In the genomic region with DNA sequence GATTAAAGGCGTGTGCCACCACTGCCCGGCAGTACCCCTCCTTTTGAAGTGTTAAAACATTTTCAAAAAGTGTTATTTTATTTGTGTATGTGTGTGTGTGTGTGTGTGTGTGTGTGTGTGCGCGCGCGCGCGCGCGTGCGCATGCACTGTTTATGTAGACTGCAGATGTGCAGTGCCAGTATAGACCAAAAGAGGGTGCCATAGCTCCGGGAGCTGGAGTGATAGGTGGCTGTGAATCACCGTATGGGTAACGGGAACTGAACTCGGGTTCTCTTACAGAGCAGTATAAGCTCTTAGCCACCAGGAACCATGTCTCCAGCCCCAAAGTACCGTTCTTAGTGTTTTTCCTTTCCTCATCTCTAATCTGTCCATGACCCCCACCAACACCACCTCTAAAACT, we compare ENCODE assay signal across 18 mouse cellular contexts. TPM values are rescaled to one million over a fixed set of nuclear protein-coding genes. Genes with fewer than 3 reads are reported as not detected.
A peak's percentile ranks its signal among the peaks of the same experiment; 100 is the strongest.
DNase-seq lines count a peak whose midpoint lies in the region; ATAC-seq and TF ChIP-seq lines count a peak whose summit lies in the region.
"Had no signal": no experiment of that assay in that cellular context is flagged by ENCODE, and none has a peak within 500 bp of the region (broad histone marks: within the 10 kb centered on the region; RNA-seq: fewer than 3 reads in every experiment).

No protein-coding gene starts in this region.

- TF ChIP-seq CTCF in intestine, postnatal 0 days (IDR thresholded peaks at IDR 0.05; ENCODE audit: low read depth) = peak; percentile 42
- peak; percentile 42 for TF ChIP-seq CTCF in midbrain, postnatal 0 days (IDR thresholded peaks at IDR 0.05)
- TF ChIP-seq CTCF in E14TG2a.4 (conservative IDR thresholded peaks at IDR 0.05; ENCODE audit: low read length) = peak; percentile 54

- 95% methylated on average over 16 of the region's 16 CpGs for WGBS in intestine, postnatal 0 days
- WGBS in intestine, embryonic 16.5 days = 94% methylated on average over 16 of the region's 16 CpGs
- WGBS in midbrain, postnatal 0 days = 97% methylated on average over 16 of the region's 16 CpGs
- 96% methylated on average over 16 of the region's 16 CpGs for WGBS in midbrain, embryonic 11.5 days

- peaks cover 32% of the 10 kb centered on the region for H3K36me3 ChIP-seq in intestine, postnatal 0 days (ENCODE audit: control insufficient read depth, insufficient read depth)
- H3K36me3 ChIP-seq in intestine, embryonic 16.5 days (ENCODE audit: control insufficient read depth, insufficient read depth, low read length) = peaks cover 16% of the 10 kb centered on the region
- H3K36me3 ChIP-seq in midbrain, postnatal 0 days (ENCODE audit: insufficient read depth, low read length) = peaks cover 36% of the 10 kb centered on the region
- peaks cover 37% of the 10 kb centered on the region for H3K36me3 ChIP-seq in midbrain, embryonic 11.5 days (ENCODE audit: control insufficient read depth, insufficient read depth, low read length)
- H3K36me3 ChIP-seq in E14TG2a.4 (ENCODE audit: insufficient read depth, low read length) = peaks cover 50% of the 10 kb centered on the region

- no peak overlapping the region for H3K4me3 ChIP-seq in intestine, postnatal 0 days (ENCODE audit: low read depth, low read length)
- H3K4me3 ChIP-seq in intestine, embryonic 16.5 days (ENCODE audit: low read length) = no peak overlapping the region
- H3K4me3 ChIP-seq in midbrain, postnatal 0 days (ENCODE audit: low read depth, low read length) = no peak overlapping the region
- no peak overlapping the region for H3K4me3 ChIP-seq in midbrain, embryonic 11.5 days (ENCODE audit: low read depth, low read length)
- no peak overlapping the region for H3K4me3 ChIP-seq in E14TG2a.4 (replicated peaks; ENCODE audit: low read length)
- H3K4me3 ChIP-seq: embryonic facial prominence, embryonic 13.5 days; forebrain, embryonic 12.5 days; heart, embryonic 15.5 days; limb, embryonic 12.5 days; neural tube, embryonic 13.5 days had no signal

- no peak for ATAC-seq in intestine, postnatal 0 days
- no peak for ATAC-seq in intestine, embryonic 16.5 days
- ATAC-seq in midbrain, postnatal 0 days (ENCODE audit: low FRiP score) = no peak
- no peak for ATAC-seq in midbrain, embryonic 11.5 days (ENCODE audit: low FRiP score)
- no peak for ATAC-seq in erythroblast, adult 5-6 weeks (replicated peaks; ENCODE audit: low FRiP score, poor library complexity, severe bottlenecking)

- DNase-seq in midbrain, postnatal 0 days (ENCODE audit: low spot score) = peak; percentile 16
- DNase-seq in midbrain, embryonic 11.5 days (ENCODE audit: low spot score, missing footprints) = no peak
- peak; percentile 80 for DNase-seq in ZHBTc4 (ENCODE audit: low read depth, low spot score)
- DNase-seq: gastrocnemius, postnatal 14 days; kidney, postnatal 25 days; layer of hippocampus, postnatal 36 days; lung, postnatal 4 days; midbrain, embryonic 14.5 days; thymus, postnatal 25 days had no signal

- no peak overlapping the region for H3K4me2 ChIP-seq in intestine, postnatal 0 days (replicated peaks; ENCODE audit: low read depth)
- H3K4me2 ChIP-seq in intestine, embryonic 16.5 days (ENCODE audit: low read depth, low read length) = no peak overlapping the region
- H3K4me2 ChIP-seq in midbrain, postnatal 0 days (ENCODE audit: low read depth, low read length, poor library complexity, severe bottlenecking) = no peak overlapping the region
- no peak overlapping the region for H3K4me2 ChIP-seq in midbrain, embryonic 11.5 days
- H3K4me2 ChIP-seq: embryonic facial prominence, embryonic 13.5 days; forebrain, embryonic 12.5 days; heart, embryonic 15.5 days; limb, embryonic 12.5 days; neural tube, embryonic 13.5 days had no signal

- peaks cover 5% of the 10 kb centered on the region; the same call in 1 of the 2 replicates for H3K4me1 ChIP-seq in intestine, postnatal 0 days (replicated peaks; ENCODE audit: control insufficient read depth, insufficient read depth, low read length)
- peaks cover 28% of the 10 kb centered on the region for H3K4me1 ChIP-seq in intestine, embryonic 16.5 days (ENCODE audit: control insufficient read depth, insufficient read depth, low read length)
- H3K4me1 ChIP-seq in midbrain, postnatal 0 days (ENCODE audit: insufficient read depth, low read length) = 0 out of 2 replicates have a peak, but pooled peaks cover 11% of the 10 kb centered on the region
- H3K4me1 ChIP-seq in midbrain, embryonic 11.5 days (ENCODE audit: control insufficient read depth, insufficient read depth, low read length) = peaks cover 11% of the 10 kb centered on the region
- peaks cover 56% of the 10 kb centered on the region for H3K4me1 ChIP-seq in E14TG2a.4 (replicated peaks; ENCODE audit: low read depth, low read length)

- no peak overlapping the region for H3K27ac ChIP-seq in intestine, postnatal 0 days (ENCODE audit: low read depth, low read length)
- H3K27ac ChIP-seq in intestine, embryonic 16.5 days (ENCODE audit: low read length) = no peak overlapping the region
- no peak overlapping the region for H3K27ac ChIP-seq in midbrain, postnatal 0 days (ENCODE audit: low read depth, low read length)
- H3K27ac ChIP-seq in midbrain, embryonic 11.5 days (ENCODE audit: low read depth, low read length) = no peak overlapping the region
- H3K27ac ChIP-seq: embryonic facial prominence, embryonic 13.5 days; forebrain, embryonic 12.5 days; heart, embryonic 15.5 days; limb, embryonic 12.5 days; neural tube, embryonic 13.5 days had no signal

- no peak overlapping the region for H3K9ac ChIP-seq in intestine, postnatal 0 days (ENCODE audit: low read depth, low read length)
- no peak overlapping the region for H3K9ac ChIP-seq in intestine, embryonic 16.5 days (ENCODE audit: low read depth, low read length)
- H3K9ac ChIP-seq in midbrain, postnatal 0 days (replicated peaks; ENCODE audit: low read length, poor library complexity, severe bottlenecking) = no peak overlapping the region
- H3K9ac ChIP-seq in midbrain, embryonic 11.5 days (ENCODE audit: low read length) = no peak overlapping the region
- H3K9ac ChIP-seq: embryonic facial prominence, embryonic 13.5 days; forebrain, embryonic 12.5 days; heart, embryonic 15.5 days; limb, embryonic 12.5 days; neural tube, embryonic 13.5 days had no signal

- no peaks in the 10 kb centered on the region for H3K27me3 ChIP-seq in intestine, postnatal 0 days (replicated peaks; ENCODE audit: control insufficient read depth, insufficient read depth, low read length)
- H3K27me3 ChIP-seq in intestine, embryonic 16.5 days (replicated peaks; ENCODE audit: control insufficient read depth, insufficient read depth, low read length) = no peaks in the 10 kb centered on the region
- no peaks in the 10 kb centered on the region for H3K27me3 ChIP-seq in midbrain, postnatal 0 days (ENCODE audit: insufficient read depth, low read length)
- H3K27me3 ChIP-seq in midbrain, embryonic 11.5 days (ENCODE audit: control insufficient read depth, insufficient read depth, low read length) = no peaks in the 10 kb centered on the region
- H3K27me3 ChIP-seq in E14TG2a.4 (ENCODE audit: insufficient read depth, low read length) = no peaks in the 10 kb centered on the region
- H3K27me3 ChIP-seq: embryonic facial prominence, embryonic 13.5 days; forebrain, embryonic 12.5 days; heart, embryonic 15.5 days; limb, embryonic 12.5 days; neural tube, embryonic 13.5 days had no signal

- H3K9me3 ChIP-seq in intestine, postnatal 0 days (ENCODE audit: control insufficient read depth) = no peaks in the 10 kb centered on the region
- no peaks in the 10 kb centered on the region for H3K9me3 ChIP-seq in intestine, embryonic 16.5 days (ENCODE audit: control insufficient read depth, low read length)
- no peaks in the 10 kb centered on the region for H3K9me3 ChIP-seq in midbrain, postnatal 0 days (ENCODE audit: low read length)
- H3K9me3 ChIP-seq in midbrain, embryonic 11.5 days (ENCODE audit: control insufficient read depth, low read length) = no peaks in the 10 kb centered on the region
- no peaks in the 10 kb centered on the region for H3K9me3 ChIP-seq in E14TG2a.4 (ENCODE audit: low read length)
- H3K9me3 ChIP-seq: embryonic facial prominence, embryonic 13.5 days; forebrain, embryonic 12.5 days; heart, embryonic 15.5 days; limb, embryonic 12.5 days; neural tube, embryonic 13.5 days had no signal

RNA-seq across cellular contexts. Expression of gene Gramd1a, which starts 10.8 kb away (rescaled TPM):
- polyA plus RNA-seq in intestine, postnatal 0 days (2015; fragmentation: Nextera tagmentation; extraction: Ambion mirVana) = 10.3 and 12.4 TPM in 2 replicates
- 38.5 and 39.7 TPM in 2 replicates for polyA plus RNA-seq in intestine, embryonic 16.5 days (2015; fragmentation: Nextera tagmentation; extraction: Ambion mirVana)
- total RNA-seq in midbrain, postnatal 0 days (2014; rRNA removed) = 253 and 270 TPM in 2 replicates
- 160 and 177 TPM in 2 replicates for polyA plus RNA-seq in midbrain, postnatal 0 days (2015; fragmentation: Nextera tagmentation; extraction: Ambion mirVana)
- 104 and 109 TPM in 2 replicates for polyA plus RNA-seq in midbrain, embryonic 11.5 days (2014; fragmentation: Nextera tagmentation; extraction: Ambion mirVana)
- total RNA-seq in erythroblast, adult 5-6 weeks (2015; ENCODE audit: low replicate concordance) = 20.9 and 27.9 TPM in 2 replicates
- total RNA-seq in erythroblast, adult 5-6 weeks (2017; ENCODE audit: low replicate concordance) = 4.9 and 6.2 TPM in 2 replicates

RNA-seq across cellular contexts. Expression of gene Scn1b, which starts 18.1 kb away (rescaled TPM):
- polyA plus RNA-seq in intestine, postnatal 0 days (2015; fragmentation: Nextera tagmentation; extraction: Ambion mirVana) = 2.7 and 3.3 TPM in 2 replicates
- polyA plus RNA-seq in intestine, embryonic 16.5 days (2015; fragmentation: Nextera tagmentation; extraction: Ambion mirVana) = 0.16 and 1.0 TPM in 2 replicates
- total RNA-seq in midbrain, postnatal 0 days (2014; rRNA removed) = 45.0 and 57.5 TPM in 2 replicates
- polyA plus RNA-seq in midbrain, postnatal 0 days (2015; fragmentation: Nextera tagmentation; extraction: Ambion mirVana) = 32.3 and 35.8 TPM in 2 replicates
- 0.52 and 1.1 TPM in 2 replicates for polyA plus RNA-seq in midbrain, embryonic 11.5 days (2014; fragmentation: Nextera tagmentation; extraction: Ambion mirVana)
- total RNA-seq in erythroblast, adult 5-6 weeks (2015; ENCODE audit: low replicate concordance) = 1.2 TPM in 1 of 2 replicates, not detected in the other
- 1.2 TPM in 1 of 2 replicates, not detected in the other for total RNA-seq in erythroblast, adult 5-6 weeks (2017; ENCODE audit: low replicate concordance)

RNA-seq across cellular contexts. Expression of gene Hpn, which starts 29.8 kb away (rescaled TPM):
- 21.2 and 28.3 TPM in 2 replicates for polyA plus RNA-seq in intestine, postnatal 0 days (2015; fragmentation: Nextera tagmentation; extraction: Ambion mirVana)
- 66.4 and 73.6 TPM in 2 replicates for polyA plus RNA-seq in intestine, embryonic 16.5 days (2015; fragmentation: Nextera tagmentation; extraction: Ambion mirVana)
- total RNA-seq in midbrain, postnatal 0 days (2014; rRNA removed) = 0.49 and 2.6 TPM in 2 replicates
- polyA plus RNA-seq in midbrain, postnatal 0 days (2015; fragmentation: Nextera tagmentation; extraction: Ambion mirVana) = 0.62 TPM in 1 of 2 replicates, not detected in the other
- 0.44 and 1.2 TPM in 2 replicates for polyA plus RNA-seq in midbrain, embryonic 11.5 days (2014; fragmentation: Nextera tagmentation; extraction: Ambion mirVana)
- 4.0 and 10.0 TPM in 2 replicates for total RNA-seq in erythroblast, adult 5-6 weeks (2015; ENCODE audit: low replicate concordance)
- 0.77 and 6.7 TPM in 2 replicates for total RNA-seq in erythroblast, adult 5-6 weeks (2017; ENCODE audit: low replicate concordance)

Comparison
In these comparisons a context has a peak if more than half of its experiments do, and no peak if none do; other contexts are left out.
1. RNA of gene Hpn, which starts 29.8 kb away (polyA plus RNA-seq): 66.4 to 73.6 TPM in intestine, embryonic 16.5 days and 21.2 to 28.3 TPM in intestine, postnatal 0 days; 0.44 to 1.2 TPM in midbrain, embryonic 11.5 days and 0.62 TPM in midbrain, postnatal 0 days; every median in the first group is over 10 times any median in the second.
2. Peak in every context shown above with its lines, with median percentiles within 50 percentile points of each other: CTCF ChIP-seq.